8 mouse cellular contexts compared by ENCODE assay signal in the genomic region with DNA sequence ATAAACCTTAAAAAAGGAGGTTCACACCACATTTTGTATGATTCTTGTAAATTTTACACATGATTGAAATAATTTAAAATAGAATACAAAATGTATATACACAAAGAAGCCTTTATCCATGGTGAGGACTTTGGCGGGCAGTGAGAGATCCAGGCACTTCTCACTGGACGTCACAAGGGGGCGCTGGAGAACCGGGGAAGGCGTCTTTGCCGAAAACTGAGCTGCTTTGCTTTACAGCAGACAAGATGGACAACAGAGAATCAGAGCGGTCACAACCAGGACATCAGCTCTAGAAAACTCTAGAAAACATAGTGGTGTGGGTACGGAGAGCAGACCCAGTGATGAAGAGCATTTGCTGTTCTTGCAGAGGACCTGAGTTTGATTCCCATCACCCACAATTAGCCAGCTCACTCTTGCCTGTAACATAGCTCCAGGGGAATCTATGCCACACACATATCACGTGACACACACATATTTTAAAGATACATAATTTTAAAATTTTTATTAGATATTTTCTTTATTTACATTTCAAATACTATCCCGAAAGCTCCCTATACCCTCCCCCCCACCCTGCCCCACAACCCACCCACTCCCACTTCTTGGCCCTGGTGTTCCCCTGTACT. TPM values are rescaled to one million over a fixed set of nuclear protein-coding genes. Genes with fewer than 3 reads are reported as not detected.
A peak's percentile ranks its signal among the peaks of the same experiment; 100 is the strongest.
DNase-seq lines count a peak whose midpoint lies in the region; ATAC-seq and TF ChIP-seq lines count a peak whose summit lies in the region.

No protein-coding gene starts in this region.

- no peak overlapping the region for H3K4me3 ChIP-seq in forebrain, postnatal 0 days (ENCODE audit: low read depth, low read length)
- H3K4me3 ChIP-seq in hindbrain, embryonic 13.5 days = no peak overlapping the region

- ATAC-seq in forebrain, postnatal 0 days = peak; percentile 83
- ATAC-seq in hindbrain, embryonic 13.5 days (ENCODE audit: low FRiP score) = peak; percentile 10; the same call in 1 of the 2 replicates
- peak; percentile 98 for ATAC-seq in megakaryocyte progenitor cell, adult 5-6 weeks (replicated peaks; ENCODE audit: poor library complexity)

- no peak overlapping the region for H3K27ac ChIP-seq in forebrain, postnatal 0 days (ENCODE audit: low read depth, low read length)
- H3K27ac ChIP-seq in hindbrain, embryonic 13.5 days = no peak overlapping the region

- 21% methylated on average over 10 of the region's 10 CpGs for WGBS in forebrain, postnatal 0 days
- 24% methylated on average over 10 of the region's 10 CpGs for WGBS in hindbrain, embryonic 13.5 days

- H3K4me1 ChIP-seq in forebrain, postnatal 0 days (ENCODE audit: insufficient read depth) = no peaks in the 10 kb centered on the region
- H3K4me1 ChIP-seq in hindbrain, embryonic 13.5 days (replicated peaks) = no peaks in the 10 kb centered on the region

- no peak overlapping the region for H3K4me2 ChIP-seq in forebrain, postnatal 0 days (ENCODE audit: low read depth)
- H3K4me2 ChIP-seq in hindbrain, embryonic 13.5 days = no peak overlapping the region

- TF ChIP-seq CTCF in forebrain, postnatal 0 days (IDR thresholded peaks at IDR 0.05; ENCODE audit: low read depth) = peak; percentile 93

- DNase-seq in MEL-GATA-1-ER (ENCODE audit: extremely low read depth, low read depth) = peak; percentile 47
- DNase-seq in cerebellum, adult 11-12 months = peak; percentile 69
- DNase-seq in forebrain, postnatal 0 days = peak; percentile 84
- peak; percentile 82 to 85 for DNase-seq in layer of hippocampus, postnatal 36 days
- DNase-seq in right cerebral cortex, postnatal 25 days = peak; percentile 76
- peak; percentile 78 to 86 for DNase-seq in urinary bladder, postnatal 36 days (ENCODE audit: low spot score in 2 of 2)

- H3K9me3 ChIP-seq in forebrain, postnatal 0 days (ENCODE audit: low read length) = no peaks in the 10 kb centered on the region
- H3K9me3 ChIP-seq in hindbrain, embryonic 13.5 days = no peaks in the 10 kb centered on the region

- H3K27me3 ChIP-seq in forebrain, postnatal 0 days (ENCODE audit: insufficient read depth, low read length) = no peaks in the 10 kb centered on the region
- no peaks in the 10 kb centered on the region for H3K27me3 ChIP-seq in hindbrain, embryonic 13.5 days

- no peaks in the 10 kb centered on the region for H3K36me3 ChIP-seq in forebrain, postnatal 0 days (ENCODE audit: insufficient read depth)
- no peaks in the 10 kb centered on the region for H3K36me3 ChIP-seq in hindbrain, embryonic 13.5 days

- no peak overlapping the region for H3K9ac ChIP-seq in forebrain, postnatal 0 days
- no peak overlapping the region for H3K9ac ChIP-seq in hindbrain, embryonic 13.5 days

RNA-seq across cellular contexts. Expression of gene Dnajb13, which starts 6.0 kb away (rescaled TPM):
- 3.4 TPM in 2 replicates for total RNA-seq in forebrain, postnatal 0 days (2014; rRNA removed)
- 4.0 and 7.0 TPM in 2 replicates for polyA plus RNA-seq in forebrain, postnatal 0 days (2015; fragmentation: Nextera tagmentation; extraction: Ambion mirVana)
- 4.4 and 8.5 TPM in 2 replicates for polyA plus RNA-seq in hindbrain, embryonic 13.5 days (2015; fragmentation: Nextera tagmentation; extraction: Ambion mirVana)
- under 1 TPM; 0.43 to 0.50 TPM for total RNA-seq in layer of hippocampus, postnatal 36 days (2021)
- total RNA-seq in megakaryocyte progenitor cell, adult 5-6 weeks (2015) = not detected in 2 replicates
- 0.17 TPM in 1 of 2 replicates, not detected in the other for total RNA-seq in megakaryocyte progenitor cell, adult 5-6 weeks (2017)

RNA-seq across cellular contexts. Expression of gene Coa4, which starts 16.1 kb away (rescaled TPM):
- 4.8 and 10.3 TPM in 2 replicates for total RNA-seq in forebrain, postnatal 0 days (2014; rRNA removed)
- 3.5 and 5.7 TPM in 2 replicates for polyA plus RNA-seq in forebrain, postnatal 0 days (2015; fragmentation: Nextera tagmentation; extraction: Ambion mirVana)
- polyA plus RNA-seq in hindbrain, embryonic 13.5 days (2015; fragmentation: Nextera tagmentation; extraction: Ambion mirVana) = 15.8 and 17.2 TPM in 2 replicates
- 10 to 100 TPM in 1 of 2 experiments, 1 to 10 TPM in 1; 8.3 to 10.8 TPM for total RNA-seq in layer of hippocampus, postnatal 36 days (2021)
- total RNA-seq in megakaryocyte progenitor cell, adult 5-6 weeks (2015) = 10.7 and 21.3 TPM in 2 replicates
- 11.6 and 13.0 TPM in 2 replicates for total RNA-seq in megakaryocyte progenitor cell, adult 5-6 weeks (2017)

RNA-seq across cellular contexts. Expression of gene Ucp2, which starts 27.6 kb away (rescaled TPM):
- total RNA-seq in forebrain, postnatal 0 days (2014; rRNA removed) = 28.9 and 88.3 TPM in 2 replicates
- polyA plus RNA-seq in forebrain, postnatal 0 days (2015; fragmentation: Nextera tagmentation; extraction: Ambion mirVana) = 83.6 and 106 TPM in 2 replicates
- polyA plus RNA-seq in hindbrain, embryonic 13.5 days (2015; fragmentation: Nextera tagmentation; extraction: Ambion mirVana) = 75.2 and 78.6 TPM in 2 replicates
- total RNA-seq in layer of hippocampus, postnatal 36 days (2021) = 10 to 100 TPM; 67.5 to 87.2 TPM
- 208 and 232 TPM in 2 replicates for total RNA-seq in megakaryocyte progenitor cell, adult 5-6 weeks (2015)
- total RNA-seq in megakaryocyte progenitor cell, adult 5-6 weeks (2017) = 90.4 and 97.3 TPM in 2 replicates

RNA-seq across cellular contexts. Expression of gene Ucp3, which starts 48.0 kb away (rescaled TPM):
- total RNA-seq in forebrain, postnatal 0 days (2014; rRNA removed) = 0.15 and 0.19 TPM in 2 replicates
- polyA plus RNA-seq in forebrain, postnatal 0 days (2015; fragmentation: Nextera tagmentation; extraction: Ambion mirVana) = not detected in 2 replicates
- polyA plus RNA-seq in hindbrain, embryonic 13.5 days (2015; fragmentation: Nextera tagmentation; extraction: Ambion mirVana) = not detected in 2 replicates
- total RNA-seq in layer of hippocampus, postnatal 36 days (2021) = 1 to 10 TPM; 1.3 to 2.5 TPM
- total RNA-seq in megakaryocyte progenitor cell, adult 5-6 weeks (2015) = 0.15 TPM in 1 of 2 replicates, not detected in the other
- not detected in 2 replicates for total RNA-seq in megakaryocyte progenitor cell, adult 5-6 weeks (2017)

Comparison
In these comparisons a context has a peak if more than half of its experiments do, and no peak if none do; other contexts are left out.
1. ATAC-seq: peak in every context shown above with its lines; median percentile 98 in megakaryocyte progenitor cell, adult 5-6 weeks; 83 in forebrain, postnatal 0 days; 10 in hindbrain, embryonic 13.5 days.